Mouse (Mus musculus) mouse trophoblast stem cell (cell line): Measurements from ENCODE around the gene Gm3298.
"Not testable (repeated sequence)": the region's sequence is repeated elsewhere in the genome, so short reads cannot be mapped to it uniquely, and the experiment has no call there.

Source experiments
- in situ Hi-C, 2 experiments: fragments of 300-500 bp; cut with MseI, MboI; formaldehyde crosslinking; loops; 2 replicates in 1 of 2; 3 replicates in 1 of 2; pipeline ENCODE4 v1.15.1; 2025

Gm3298 gene

DNA sequence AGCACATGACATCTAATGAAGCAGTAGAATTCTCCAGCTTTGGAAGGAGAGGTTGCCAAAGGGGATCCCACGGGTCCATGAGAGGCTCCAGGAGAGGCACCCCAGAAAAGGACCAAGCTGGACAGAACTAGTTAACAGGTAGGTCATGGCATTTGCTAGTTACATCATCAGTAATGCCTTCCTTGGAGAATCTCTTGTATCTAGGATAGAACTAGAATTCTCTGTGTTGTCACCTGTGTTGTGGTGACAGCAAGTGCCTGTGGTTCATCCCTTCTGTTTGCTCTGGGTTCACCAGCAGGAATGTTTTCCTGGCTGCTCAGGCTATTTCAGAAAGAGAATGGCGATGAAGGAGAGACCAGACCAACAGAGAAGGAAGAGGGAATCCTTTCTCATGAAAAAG is at the start of gene Gm3298:
Gm3298 (plus strand) TSS at position 301 of the 400 bp plus-strand sequence.
- in situ Hi-C loops, result not testable (repeated sequence)

DNA sequence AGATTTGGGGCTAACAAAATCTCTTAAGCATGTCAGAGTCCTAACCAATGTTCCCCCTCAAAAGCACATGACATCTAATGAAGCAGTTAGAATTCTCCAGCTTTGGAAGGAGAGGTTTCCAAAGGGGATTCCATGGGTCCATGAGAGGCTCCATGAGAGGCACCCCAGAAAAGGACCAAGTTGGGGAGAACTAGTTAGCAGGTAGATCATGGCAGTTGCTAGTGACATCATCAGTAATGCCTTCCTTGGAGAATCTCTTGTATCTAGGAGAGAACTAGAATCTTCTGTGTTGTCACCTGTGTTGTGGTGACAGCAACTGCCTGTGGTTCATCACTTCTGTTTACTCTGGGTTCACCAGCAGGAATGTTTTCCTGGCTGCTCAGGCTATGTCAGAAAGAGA is 32.1 kb upstream of the Gm3298 start, which contains the start of gene Gm8297:
Gm8297 (plus strand) TSS at position 301 of the 400 bp plus-strand sequence.
- in situ Hi-C loops, result not testable (repeated sequence)

DNA sequence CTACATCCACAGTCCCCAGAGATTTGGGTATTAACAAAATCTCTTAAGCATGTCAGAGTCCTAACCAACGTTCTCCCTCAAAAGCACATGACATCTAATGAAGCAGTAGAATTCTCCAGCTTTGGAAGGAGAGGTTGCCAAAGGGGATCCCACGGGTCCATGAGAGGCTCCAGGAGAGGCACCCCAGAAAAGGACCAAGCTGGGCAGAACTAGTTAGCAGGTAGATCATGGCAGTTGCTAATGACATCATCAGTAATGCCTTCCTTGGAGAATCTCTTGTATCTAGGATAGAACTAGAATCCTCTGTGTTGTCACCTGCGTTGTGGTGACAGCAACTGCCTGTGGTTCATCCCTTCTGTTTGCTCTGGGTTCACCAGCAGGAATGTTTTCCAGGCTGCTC is 34.6 kb downstream of the Gm3298 start, which contains the start of gene 4930555G01Rik:
4930555G01Rik (plus strand) TSS at position 301 of the 400 bp plus-strand sequence.
- in situ Hi-C loops, result not testable (repeated sequence)
